Mouse (Mus musculus): ENCODE measurements around the gene Rasgrf2. TPM values are rescaled to one million over a fixed set of nuclear protein-coding genes. Genes with fewer than 3 reads are reported as not detected.
A peak's percentile ranks its signal among the peaks of the same experiment; 100 is the strongest.

Gene Rasgrf2
- polyA plus RNA-seq, 1 experiment from 2014 or later, result not detected

DNA sequence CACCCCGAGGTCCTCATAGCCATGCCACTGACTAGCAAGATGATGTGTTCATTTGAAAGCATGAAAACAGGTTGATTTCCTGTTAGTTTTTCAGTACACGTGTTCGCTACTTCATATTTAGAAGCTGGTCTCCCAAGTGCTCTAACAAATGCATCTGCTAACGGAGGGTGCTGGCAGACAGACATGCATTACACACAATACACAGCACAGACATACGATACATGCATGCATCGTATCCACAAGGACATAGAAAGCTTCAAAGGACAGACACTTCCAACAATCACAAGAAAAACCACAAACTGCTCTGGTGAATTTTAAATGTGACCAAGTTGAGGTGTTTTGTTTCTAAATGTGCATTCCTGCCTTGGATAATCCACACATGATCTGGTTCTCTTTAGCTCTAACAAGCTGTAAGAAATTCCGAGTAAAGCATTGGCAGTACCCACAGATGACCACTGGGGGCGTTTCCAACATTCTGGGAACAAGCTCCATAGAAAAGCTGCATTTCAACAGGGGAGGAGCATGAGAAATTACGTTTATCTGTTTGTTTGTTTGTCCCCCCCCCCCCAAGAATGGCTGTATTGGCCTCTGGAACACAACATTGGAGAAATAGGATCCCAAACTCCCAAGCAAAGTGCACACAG is 249.5 kb downstream of the Rasgrf2 start:
- Histone ChIP-seq H3K9me3 (no peaks in the 10 kb centered on the region), H3K4me3 (no peak overlapping the region), H3K36me3 (replicated peaks) (no peaks in the 10 kb centered on the region), H3K4me1 (no peaks in the 10 kb centered on the region), H3K27me3 (ENCODE audit: poor library complexity, severe bottlenecking) (no peaks in the 10 kb centered on the region), H3K27ac (no peak overlapping the region)
- peak; percentile 46 for DNase-seq (ENCODE audit: extremely low spot score, low spot score)
- 64% methylated on average over 9 of the region's 9 CpGs for WGBS

DNA sequence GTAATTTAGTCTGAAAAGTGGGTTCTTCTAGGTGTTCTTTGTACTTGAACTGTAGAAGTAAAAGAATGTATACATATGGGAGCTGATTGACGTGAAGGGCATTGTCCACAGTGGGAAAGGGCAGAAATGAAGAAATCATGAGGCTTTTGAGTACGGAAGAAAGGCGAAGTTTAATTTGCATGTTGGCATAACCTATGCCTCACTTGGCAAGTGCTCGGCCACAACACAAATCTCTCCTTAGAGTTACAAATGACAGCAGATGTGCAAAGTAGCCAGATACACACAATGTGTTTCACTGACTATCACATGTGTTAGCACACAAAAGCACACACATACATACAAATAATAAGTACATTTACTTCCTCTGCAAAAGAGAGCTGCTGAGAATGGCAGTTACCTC is 251.2 kb downstream of the Rasgrf2 start:
- H3K36me3 ChIP-seq (replicated peaks), result no peaks in the 10 kb centered on the region
- WGBS, result 93% methylated on average over 4 of the region's 4 CpGs
- no peaks in the 10 kb centered on the region for H3K4me1 ChIP-seq

DNA sequence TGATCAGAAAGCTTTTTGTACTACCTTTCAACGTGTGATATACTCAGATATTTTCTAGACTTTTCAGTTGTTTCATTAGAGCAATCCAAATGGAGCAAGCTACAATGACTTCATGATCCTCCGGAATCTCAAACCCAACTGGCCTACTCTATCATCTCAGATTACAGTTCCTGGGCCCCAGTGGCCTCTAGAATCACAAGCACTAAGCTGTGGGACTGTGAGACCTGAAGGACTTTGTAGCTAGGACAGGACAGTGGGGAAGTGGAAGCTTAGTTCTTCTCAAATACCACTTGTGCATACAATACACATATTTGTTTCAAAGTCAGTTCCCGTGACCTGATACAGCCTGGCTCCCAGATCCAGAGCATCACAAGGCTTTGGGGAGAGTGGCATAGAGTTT is 253.5 kb downstream of the Rasgrf2 start:
- Histone ChIP-seq H3K36me3 (replicated peaks) (no peaks in the 10 kb centered on the region), H3K4me1 (no peaks in the 10 kb centered on the region), H3K27ac (no peak overlapping the region), H3K27me3 (ENCODE audit: poor library complexity, severe bottlenecking) (no peaks in the 10 kb centered on the region), H3K4me3 (no peak overlapping the region), H3K9me3 (no peaks in the 10 kb centered on the region)
- no peak for DNase-seq (ENCODE audit: extremely low spot score, low spot score)
- 92% methylated on average over 3 of the region's 3 CpGs for WGBS

More for the DNA sequence above, 251.2 kb downstream of the Rasgrf2 start:
- Histone ChIP-seq H3K27ac (no peak overlapping the region), H3K9me3 (no peaks in the 10 kb centered on the region), H3K4me3 (no peak overlapping the region), H3K27me3 (ENCODE audit: poor library complexity, severe bottlenecking) (no peaks in the 10 kb centered on the region)
- no peak for DNase-seq (ENCODE audit: extremely low spot score, low spot score)

DNA sequence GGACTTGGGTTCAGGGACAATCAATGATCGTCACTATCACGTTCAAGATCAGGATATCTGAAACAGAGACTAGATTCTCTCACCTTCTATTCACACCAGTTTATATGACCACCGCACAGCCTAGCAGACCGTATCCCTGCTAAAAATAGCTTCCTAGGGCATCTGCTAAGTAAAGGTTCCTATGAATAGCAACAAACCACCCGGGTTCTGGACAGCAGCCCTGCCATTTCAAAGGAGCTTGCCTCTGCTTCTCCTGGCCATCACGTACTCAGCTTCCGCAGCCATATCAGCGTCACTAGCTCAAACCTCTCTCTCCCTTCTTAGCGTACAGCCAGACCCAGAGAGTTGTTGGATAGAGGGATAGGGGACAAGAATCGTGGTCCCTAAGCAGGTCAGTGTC is 254.1 kb downstream of the Rasgrf2 start:
- no peak for DNase-seq (ENCODE audit: extremely low spot score, low spot score)
- Histone ChIP-seq H3K4me1 (no peaks in the 10 kb centered on the region), H3K27ac (no peak overlapping the region), H3K4me3 (no peak overlapping the region), H3K27me3 (ENCODE audit: poor library complexity, severe bottlenecking) (no peaks in the 10 kb centered on the region), H3K9me3 (no peaks in the 10 kb centered on the region), H3K36me3 (replicated peaks) (no peaks in the 10 kb centered on the region)
- 88% methylated on average over 10 of the region's 10 CpGs for WGBS

DNA sequence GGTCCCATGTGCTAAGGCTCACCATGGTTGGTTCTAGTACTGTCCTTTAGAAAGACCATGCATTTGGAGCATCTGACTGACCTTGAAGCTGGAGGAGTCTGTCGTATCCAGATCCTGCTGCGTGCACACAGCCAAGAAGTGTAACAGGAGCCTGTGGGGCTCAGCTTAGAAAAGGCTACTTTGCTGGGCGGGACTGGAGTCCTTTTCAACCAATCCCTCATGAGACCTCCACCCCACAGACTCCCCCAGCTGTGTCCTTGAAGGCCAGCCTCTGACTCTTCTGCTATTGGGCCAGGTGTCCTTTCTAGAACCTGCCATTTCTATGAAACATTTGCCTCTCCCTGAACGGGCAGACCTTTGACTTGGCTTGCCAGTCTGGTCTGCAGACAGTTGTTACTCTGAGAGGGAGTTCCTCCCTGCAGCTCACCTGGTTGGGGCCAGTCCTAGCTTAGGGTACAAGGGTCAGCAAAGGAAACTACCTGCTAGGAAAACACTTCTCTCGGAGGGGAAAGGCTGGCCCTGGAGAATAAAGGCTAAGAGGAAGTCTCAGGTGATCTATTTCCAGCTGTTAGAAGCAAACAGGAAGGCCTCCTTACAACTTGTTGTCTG is 254.6 kb downstream of the Rasgrf2 start, which contains the start of gene Ckmt2:
TSS of gene Ckmt2 (minus strand) at position 145 of the 609 bp plus-strand sequence.
- DNase-seq (ENCODE audit: extremely low spot score, low spot score), result no peak
- H3K27me3 ChIP-seq (ENCODE audit: poor library complexity, severe bottlenecking), result no peaks in the 10 kb centered on the region
- WGBS, result 80% methylated on average over 5 of the region's 5 CpGs

DNA sequence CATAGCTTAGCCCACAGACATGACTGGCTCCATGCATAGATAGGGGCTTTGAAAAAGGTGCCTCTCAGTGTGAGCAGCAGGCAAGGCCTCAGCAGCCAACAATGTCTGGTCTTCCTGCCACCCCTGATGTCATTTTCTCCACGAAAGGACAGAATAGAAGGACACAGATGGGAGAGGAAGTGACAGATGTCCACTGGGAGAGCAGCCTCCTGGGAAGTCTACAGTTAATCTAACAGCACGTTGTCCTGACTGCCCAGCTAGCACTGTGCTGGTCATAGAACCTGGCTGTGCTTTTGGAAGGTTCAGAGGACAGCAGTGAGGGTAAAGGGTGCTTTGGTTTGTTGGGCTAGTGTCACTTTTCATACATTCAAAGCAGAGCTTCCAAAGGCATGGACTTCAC is 255.9 kb downstream of the Rasgrf2 start:
- no peak overlapping the region for H3K27ac ChIP-seq

More for the DNA sequence above, 254.6 kb downstream of the Rasgrf2 start, which contains the start of gene Ckmt2:
- no peaks in the 10 kb centered on the region for H3K4me1 ChIP-seq
- no peaks in the 10 kb centered on the region for H3K36me3 ChIP-seq (replicated peaks)
- no peak within 1 kb of the TSS for H3K27ac ChIP-seq
- no peak within 1 kb of the TSS for H3K4me3 ChIP-seq
- no peaks in the 10 kb centered on the region for H3K9me3 ChIP-seq

DNA sequence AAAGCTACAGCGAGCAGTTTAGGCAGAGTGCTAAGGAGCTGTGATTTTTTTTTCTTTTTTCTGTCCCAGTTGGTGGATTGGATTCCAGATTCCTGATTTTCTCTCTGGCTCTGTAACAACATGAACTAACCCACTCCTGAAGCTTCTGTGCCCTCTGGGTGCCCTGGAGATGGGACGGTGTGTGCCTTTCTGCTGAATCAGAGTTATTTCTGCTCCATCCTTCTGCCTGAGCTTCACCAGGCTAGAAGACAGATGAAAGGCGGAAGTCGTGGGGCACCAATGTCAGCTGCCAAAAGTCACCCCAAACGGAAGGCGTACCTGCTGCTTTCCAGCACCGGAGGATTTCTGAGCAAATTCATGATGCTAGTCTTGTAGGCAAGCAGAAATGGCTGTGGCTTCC is 256.9 kb downstream of the Rasgrf2 start:
- Histone ChIP-seq H3K27ac (no peak overlapping the region), H3K4me1 (no peaks in the 10 kb centered on the region), H3K36me3 (replicated peaks) (no peaks in the 10 kb centered on the region), H3K9me3 (no peaks in the 10 kb centered on the region), H3K27me3 (ENCODE audit: poor library complexity, severe bottlenecking) (no peaks in the 10 kb centered on the region), H3K4me3 (no peak overlapping the region)
- no peak for DNase-seq (ENCODE audit: extremely low spot score, low spot score)
- 88% methylated on average over 7 of the region's 7 CpGs for WGBS

More for the DNA sequence above, 255.9 kb downstream of the Rasgrf2 start:
- no peaks in the 10 kb centered on the region for H3K9me3 ChIP-seq
- 72% methylated on average over 2 of the region's 2 CpGs for WGBS
- no peaks in the 10 kb centered on the region for H3K36me3 ChIP-seq (replicated peaks)
- no peak overlapping the region for H3K4me3 ChIP-seq
- no peaks in the 10 kb centered on the region for H3K4me1 ChIP-seq
- DNase-seq (ENCODE audit: extremely low spot score, low spot score), result no peak
- H3K27me3 ChIP-seq (ENCODE audit: poor library complexity, severe bottlenecking), result no peaks in the 10 kb centered on the region

DNA sequence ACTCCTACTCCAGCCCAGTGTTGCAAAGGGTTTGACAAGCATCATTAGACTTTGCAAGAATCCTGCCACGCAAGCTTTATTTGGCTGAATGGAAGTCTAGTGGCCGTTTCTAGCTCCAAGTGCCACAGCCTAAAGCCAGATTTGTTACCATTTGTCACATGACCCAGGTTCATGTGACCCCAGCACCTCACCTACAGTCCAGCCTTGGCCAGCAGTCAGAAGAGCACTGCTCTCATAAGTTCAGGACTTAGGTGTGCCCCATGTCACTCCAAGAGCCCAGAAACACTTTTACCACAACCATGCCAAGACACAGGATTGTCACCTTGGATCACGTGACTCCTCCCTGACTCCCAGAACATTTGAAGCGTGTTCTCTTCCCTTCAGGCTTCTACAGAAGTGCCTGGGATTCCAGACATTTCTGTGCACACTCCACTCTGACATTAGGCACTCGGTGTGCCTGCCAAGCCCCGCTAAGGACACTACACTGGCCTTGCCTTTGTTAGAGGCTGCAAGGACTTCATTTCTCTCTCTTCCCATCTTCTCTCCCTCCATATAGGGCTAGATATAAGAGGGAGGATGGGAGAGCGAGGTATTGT is 257.6 kb downstream of the Rasgrf2 start:
- no peaks in the 10 kb centered on the region for H3K9me3 ChIP-seq
- H3K4me1 ChIP-seq, result no peaks in the 10 kb centered on the region
- no peak overlapping the region for H3K27ac ChIP-seq
- H3K27me3 ChIP-seq (ENCODE audit: poor library complexity, severe bottlenecking), result no peaks in the 10 kb centered on the region
- WGBS, result 83% methylated on average over 7 of the region's 7 CpGs
- no peak for DNase-seq (ENCODE audit: extremely low spot score, low spot score)
- H3K36me3 ChIP-seq (replicated peaks), result no peaks in the 10 kb centered on the region
- H3K4me3 ChIP-seq, result no peak overlapping the region

DNA sequence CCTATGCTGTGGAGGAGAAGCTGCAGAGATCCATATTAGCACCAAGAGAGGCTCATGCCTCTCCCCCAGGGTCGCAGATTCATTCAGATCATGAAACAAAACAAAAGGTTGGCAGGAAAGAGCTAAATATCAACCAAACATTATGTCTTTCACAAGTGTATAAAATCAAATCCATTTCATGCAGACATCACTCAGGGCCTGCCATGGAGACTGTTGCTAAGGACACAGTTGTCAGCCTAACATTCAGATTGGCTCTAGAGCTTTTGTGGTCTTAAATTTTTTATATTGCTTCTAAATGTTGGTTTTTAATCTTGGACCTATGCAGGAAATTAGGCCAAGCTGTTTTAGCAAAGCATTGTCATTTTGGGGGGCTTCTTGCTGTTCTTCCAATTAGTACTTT is 262.9 kb downstream of the Rasgrf2 start:
- H3K27me3 ChIP-seq (ENCODE audit: poor library complexity, severe bottlenecking), result no peaks in the 10 kb centered on the region
- H3K36me3 ChIP-seq (replicated peaks), result no peaks in the 10 kb centered on the region
- no peak overlapping the region for H3K27ac ChIP-seq
- no peak for DNase-seq (ENCODE audit: extremely low spot score, low spot score)
- WGBS, result 81% methylated on average over 1 of the region's 1 CpGs
- no peak overlapping the region for H3K4me3 ChIP-seq
- H3K4me1 ChIP-seq, result no peaks in the 10 kb centered on the region
- no peaks in the 10 kb centered on the region for H3K9me3 ChIP-seq

DNA sequence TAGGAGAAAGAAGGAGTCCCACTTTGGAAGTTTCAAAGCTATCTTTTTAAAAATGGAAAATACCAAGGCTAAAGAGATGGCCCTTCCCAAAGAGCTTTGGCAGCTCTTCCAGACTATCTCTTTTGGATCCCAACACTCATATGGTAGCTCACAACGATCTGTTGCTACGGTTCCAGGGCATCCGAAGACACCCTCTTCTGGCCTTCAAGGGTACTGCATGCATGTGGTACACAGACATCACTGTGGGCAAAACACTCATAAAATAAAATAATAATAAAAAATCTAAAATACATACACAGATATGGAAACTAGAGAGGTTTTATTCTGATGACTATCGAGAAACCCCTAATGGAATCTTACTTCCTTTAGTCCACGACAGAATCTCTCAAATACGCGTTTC is 272.6 kb downstream of the Rasgrf2 start:
- Histone ChIP-seq H3K36me3 (replicated peaks) (no peaks in the 10 kb centered on the region), H3K4me3 (no peak overlapping the region), H3K4me1 (peaks cover 8% of the 10 kb centered on the region), H3K27ac (no peak overlapping the region), H3K27me3 (ENCODE audit: poor library complexity, severe bottlenecking) (no peaks in the 10 kb centered on the region), H3K9me3 (no peaks in the 10 kb centered on the region)
- WGBS, result 86% methylated on average over 7 of the region's 7 CpGs
- peak; percentile 13 for DNase-seq (ENCODE audit: extremely low spot score, low spot score)

DNA sequence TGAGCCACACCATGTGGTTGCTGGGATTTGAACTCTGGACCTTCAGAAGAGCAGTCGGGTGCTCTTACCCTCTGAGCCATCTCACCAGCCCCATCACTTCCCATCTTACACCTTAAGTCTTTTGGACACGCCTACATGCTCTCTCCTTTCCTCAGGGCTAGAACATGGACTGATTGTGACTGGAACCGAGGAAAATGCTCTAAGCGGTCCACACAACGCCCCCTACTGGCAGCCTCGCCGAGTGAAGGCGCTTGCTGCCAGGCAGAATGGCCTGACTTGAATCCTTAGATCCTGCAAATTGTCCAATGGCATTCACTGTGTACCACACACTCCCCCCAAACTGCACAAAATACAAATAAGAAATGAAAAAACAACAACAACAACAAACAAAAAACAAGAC is 274.0 kb downstream of the Rasgrf2 start:
- no peaks in the 10 kb centered on the region for H3K27me3 ChIP-seq (ENCODE audit: poor library complexity, severe bottlenecking)
- WGBS, result 77% methylated on average over 8 of the region's 8 CpGs
- peaks cover 8% of the 10 kb centered on the region for H3K4me1 ChIP-seq
- DNase-seq (ENCODE audit: extremely low spot score, low spot score), result peak; percentile 10
- no peaks in the 10 kb centered on the region for H3K9me3 ChIP-seq
- H3K4me3 ChIP-seq, result no peak overlapping the region
- H3K36me3 ChIP-seq (replicated peaks), result no peaks in the 10 kb centered on the region
- H3K27ac ChIP-seq, result no peak overlapping the region

DNA sequence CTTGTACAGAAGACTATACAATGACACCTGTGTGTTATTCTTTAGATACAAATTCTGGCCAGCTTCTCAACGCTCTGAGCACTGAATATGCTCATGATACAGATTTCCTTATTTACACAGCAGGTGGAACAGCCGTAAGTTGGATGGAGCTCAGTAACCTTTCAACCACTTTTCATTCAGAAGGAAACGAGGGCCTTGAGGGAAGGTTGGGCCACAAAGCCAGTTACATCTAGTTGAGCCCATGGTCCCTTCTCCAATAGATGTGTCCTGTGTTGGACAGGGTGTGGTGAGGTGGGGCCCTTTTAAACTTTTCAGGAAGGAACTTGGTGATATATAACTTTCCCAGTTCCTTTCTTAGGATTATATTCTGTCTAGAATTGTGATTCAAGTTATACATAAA is 277.0 kb downstream of the Rasgrf2 start:
- Histone ChIP-seq H3K4me3 (no peak overlapping the region), H3K9me3 (no peaks in the 10 kb centered on the region), H3K27me3 (ENCODE audit: poor library complexity, severe bottlenecking) (no peaks in the 10 kb centered on the region), H3K27ac (no peak overlapping the region), H3K36me3 (replicated peaks) (no peaks in the 10 kb centered on the region), H3K4me1 (peaks cover 8% of the 10 kb centered on the region)
- peak; percentile 8 for DNase-seq (ENCODE audit: extremely low spot score, low spot score)
- WGBS, result 85% methylated on average over 3 of the region's 3 CpGs
